Mouse (Mus musculus) liver, embryonic 11.5 days (tissue): ENCODE data around the gene Atp2a1. TPM values are rescaled to one million over a fixed set of nuclear protein-coding genes. Genes with fewer than 3 reads are reported as not detected.

Source experiments
- ATAC-seq: fragments of 200-750 bp; cut with Nextera tagmentation; replicated peaks from 2 replicates; pipeline ENCODE4 v1.8.0; 2017; ENCODE audit warnings: moderate number of reproducible peaks, mild to moderate bottlenecking, moderate TSS enrichment, moderate library complexity; ENCODE audit not compliant: low FRiP score
- DNase-seq: peaks from one replicate; pipeline ENCODE4 v3.0.0-alpha.2; 2017; ENCODE audit warnings: low spot score
- H3K27ac ChIP-seq: fragments of 300-500 bp; sonication (generic); 2 replicates; pipeline ENCODE4 v1.5.1; 2014; ENCODE audit warnings: mild to moderate bottlenecking, low read depth, low read length, control low read depth
- H3K27me3 ChIP-seq: fragments of 300-500 bp; sonication (generic); replicated peaks from 2 replicates; pipeline ENCODE4 v1.6.1; 2014; ENCODE audit warnings: low read length, mixed read lengths; ENCODE audit not compliant: control insufficient read depth, insufficient read depth
- H3K36me3 ChIP-seq: fragments of 300-500 bp; sonication (generic); 2 replicates; pipeline ENCODE4 v1.6.1; 2014; ENCODE audit warnings: mild to moderate bottlenecking, low read length, moderate library complexity, mixed read lengths; ENCODE audit not compliant: control insufficient read depth, insufficient read depth
- H3K4me1 ChIP-seq: fragments of 300-500 bp; sonication (generic); replicated peaks from 2 replicates; pipeline ENCODE4 v1.6.1; 2014; ENCODE audit warnings: low read length, mixed read lengths; ENCODE audit not compliant: control insufficient read depth, insufficient read depth
- H3K4me2 ChIP-seq: fragments of 300-500 bp; sonication (generic); 2 replicates; pipeline ENCODE4 v1.6.1; 2014; ENCODE audit warnings: mild to moderate bottlenecking, control low read depth, moderate library complexity
- H3K4me3 ChIP-seq: fragments of 300-500 bp; sonication (generic); 2 replicates; pipeline ENCODE4 v1.5.1; 2014; ENCODE audit warnings: low read depth, low read length, control low read depth
- H3K9ac ChIP-seq: fragments of 300-500 bp; sonication (generic); 2 replicates; pipeline ENCODE4 v1.6.1; 2014; ENCODE audit warnings: low read depth, low read length, control low read depth
- H3K9me3 ChIP-seq: fragments of 300-500 bp; sonication (generic); 2 replicates; pipeline ENCODE4 v1.6.1; 2016; ENCODE audit warnings: low read length, inconsistent platforms, mixed read lengths; ENCODE audit not compliant: control insufficient read depth
- WGBS: fragments of 180-500 bp; shearing (Covaris S2); extraction: QIAGEN DNeasy Blood & Tissue Kit; methylation state at CpG from one replicate; pipeline ENCODE4 v1.1.7; 2014; 5-methylcytosine and 5-hydroxymethylcytosine counted together
- polyA plus RNA-seq: library from polyadenylated mRNA; unstranded; fragments of >200 nt; fragmentation: Nextera tagmentation; extraction: Ambion mirVana; gene quantifications from 2 replicates; pipeline ENCODE4 v1.2.1, GENCODE M21; 2014

Atp2a1 gene
- polyA plus RNA-seq, 1 experiment from 2014 or later: 1.3 TPM

DNA sequence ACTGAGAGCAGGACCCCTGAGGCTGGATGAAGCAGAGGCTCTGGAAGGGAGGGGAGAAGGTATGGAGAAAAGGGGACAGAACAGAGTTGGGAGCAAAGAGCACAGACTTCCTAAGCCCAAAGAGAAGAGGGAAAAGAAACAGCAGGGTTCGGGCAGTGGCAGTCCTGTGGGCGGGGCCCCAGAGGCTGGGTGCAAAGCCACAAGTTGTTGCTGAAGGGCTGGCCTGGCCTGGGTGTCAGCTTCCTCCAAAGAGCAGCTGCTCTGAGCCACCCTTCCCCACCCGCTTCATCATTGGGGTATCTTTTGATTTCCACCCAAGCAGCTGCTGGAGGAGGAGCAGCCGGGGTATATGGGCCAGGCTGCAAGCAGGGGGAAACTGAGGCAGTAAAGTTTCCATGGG, 1.2 kb upstream of the Atp2a1 start:
- Histone ChIP-seq H3K9ac (no peak overlapping the region), H3K4me3 (no peak overlapping the region), H3K36me3 (peaks cover 21% of the 10 kb centered on the region), H3K9me3 (no peaks in the 10 kb centered on the region), H3K4me1 (peaks cover 13% of the 10 kb centered on the region), H3K4me2 (no peak overlapping the region), H3K27ac (0 out of 2 replicates have a peak overlapping the region, but pooled peaks have one; percentile 3), H3K27me3 (no peaks in the 10 kb centered on the region)
- WGBS: 38% methylated on average over 4 of the region's 4 CpGs
- DNase-seq: no peak
- no peak for ATAC-seq

DNA sequence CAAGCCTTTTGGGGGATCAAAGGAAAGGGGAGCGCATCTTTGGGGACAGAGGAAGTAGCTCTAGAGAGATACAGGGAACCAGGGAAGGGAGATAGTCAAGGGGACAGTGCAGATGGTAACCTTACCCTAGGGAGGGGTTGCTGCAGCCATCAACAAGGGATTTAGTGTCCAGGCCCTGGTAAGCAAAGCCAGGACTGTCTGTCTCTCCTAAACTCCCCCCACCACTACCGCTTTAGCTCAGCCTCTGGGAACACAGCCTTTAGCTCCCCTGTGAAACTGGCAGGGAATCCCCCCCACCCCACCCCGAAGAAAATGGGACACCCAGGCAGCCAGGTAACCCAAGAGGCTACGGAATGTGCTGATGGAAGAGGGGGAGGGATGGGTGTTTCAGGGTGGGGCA, 639 bp upstream of the Atp2a1 start:
- no peak overlapping the region for H3K4me3 ChIP-seq
- H3K27me3 ChIP-seq: no peaks in the 10 kb centered on the region
- H3K4me2 ChIP-seq: no peak overlapping the region
- DNase-seq (no peak), ATAC-seq (no peak)
- H3K27ac ChIP-seq: no peak overlapping the region
- H3K36me3 ChIP-seq: peaks cover 16% of the 10 kb centered on the region
- no peaks in the 10 kb centered on the region for H3K9me3 ChIP-seq
- H3K4me1 ChIP-seq: peaks cover 13% of the 10 kb centered on the region
- 58% methylated on average over 4 of the region's 4 CpGs for WGBS
- H3K9ac ChIP-seq: no peak overlapping the region

DNA sequence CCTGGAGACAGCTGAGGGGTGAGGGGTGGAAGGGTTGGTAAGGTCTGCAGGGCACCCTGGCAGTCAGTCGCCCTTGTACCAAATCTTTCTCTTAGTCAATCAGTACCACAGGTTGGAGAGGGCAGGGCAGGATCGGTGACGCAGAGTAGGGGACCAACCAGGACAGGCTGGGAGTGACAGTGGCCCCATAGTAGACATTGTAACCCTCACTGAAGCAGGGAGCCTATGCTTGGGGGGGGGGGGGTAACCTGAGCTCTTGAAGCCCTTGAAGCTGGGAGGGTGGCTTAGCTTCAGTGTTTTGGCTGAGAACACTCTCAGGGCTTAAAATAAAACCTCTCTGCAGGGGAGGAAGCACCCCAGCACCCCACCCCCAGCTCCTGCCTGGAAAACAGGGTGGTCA, 1.3 kb downstream of the Atp2a1 start:
- no peaks in the 10 kb centered on the region for H3K36me3 ChIP-seq
- DNase-seq (no peak), ATAC-seq (no peak)
- H3K4me1 ChIP-seq: peaks cover 13% of the 10 kb centered on the region
- 72% methylated on average over 3 of the region's 3 CpGs for WGBS
- no peak overlapping the region for H3K4me2 ChIP-seq
- no peak overlapping the region for H3K9ac ChIP-seq
- H3K4me3 ChIP-seq: no peak overlapping the region
- H3K27ac ChIP-seq: no peak overlapping the region; the same call in 1 of the 2 replicates
- H3K27me3 ChIP-seq: no peaks in the 10 kb centered on the region
- H3K9me3 ChIP-seq: no peaks in the 10 kb centered on the region

DNA sequence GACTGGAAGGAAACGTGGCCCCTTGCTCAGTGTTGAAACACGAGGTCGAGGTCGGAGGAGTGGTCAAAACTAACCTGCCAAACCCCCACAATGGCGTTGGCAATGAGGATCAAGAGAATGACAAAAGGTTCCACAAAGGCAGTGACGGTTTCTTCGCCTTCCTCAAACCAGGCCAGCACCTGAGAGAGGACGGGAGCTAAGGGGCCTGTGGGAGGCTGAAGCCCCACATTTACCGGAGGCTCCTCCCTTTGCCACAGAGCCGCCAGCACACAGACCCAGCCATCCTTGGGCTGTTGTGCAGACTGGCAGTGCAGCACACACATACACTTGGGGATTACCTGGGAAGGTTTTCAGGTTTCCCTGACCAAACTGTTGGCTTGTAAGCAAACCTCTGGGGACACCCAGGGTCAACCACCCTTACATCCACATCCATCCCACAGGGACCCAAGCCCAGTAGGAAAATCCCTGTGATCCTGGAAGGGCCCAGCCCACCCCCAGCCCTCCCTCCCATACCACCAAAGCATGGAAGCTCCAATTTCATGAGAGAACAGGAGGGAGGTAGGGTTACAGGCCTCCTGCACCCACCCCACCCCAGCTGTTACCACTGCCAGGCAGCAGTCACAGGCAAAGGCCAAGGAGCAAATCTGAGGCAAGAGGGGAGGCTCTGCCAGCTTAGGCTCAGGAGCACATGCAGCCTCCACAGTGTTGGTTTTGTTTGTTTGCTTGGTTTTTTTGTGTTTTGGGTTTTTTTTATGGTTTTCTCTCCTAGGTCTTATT, 2.1 kb downstream of the Atp2a1 start:
- DNase-seq (no peak), ATAC-seq (no peak)
- H3K4me2 ChIP-seq: no peak overlapping the region
- no peaks in the 10 kb centered on the region for H3K9me3 ChIP-seq
- peaks cover 13% of the 10 kb centered on the region for H3K4me1 ChIP-seq
- no peak overlapping the region for H3K27ac ChIP-seq
- H3K36me3 ChIP-seq: no peaks in the 10 kb centered on the region
- no peaks in the 10 kb centered on the region for H3K27me3 ChIP-seq
- WGBS: 45% methylated on average over 10 of the region's 10 CpGs
- no peak overlapping the region for H3K9ac ChIP-seq
- no peak overlapping the region for H3K4me3 ChIP-seq

DNA sequence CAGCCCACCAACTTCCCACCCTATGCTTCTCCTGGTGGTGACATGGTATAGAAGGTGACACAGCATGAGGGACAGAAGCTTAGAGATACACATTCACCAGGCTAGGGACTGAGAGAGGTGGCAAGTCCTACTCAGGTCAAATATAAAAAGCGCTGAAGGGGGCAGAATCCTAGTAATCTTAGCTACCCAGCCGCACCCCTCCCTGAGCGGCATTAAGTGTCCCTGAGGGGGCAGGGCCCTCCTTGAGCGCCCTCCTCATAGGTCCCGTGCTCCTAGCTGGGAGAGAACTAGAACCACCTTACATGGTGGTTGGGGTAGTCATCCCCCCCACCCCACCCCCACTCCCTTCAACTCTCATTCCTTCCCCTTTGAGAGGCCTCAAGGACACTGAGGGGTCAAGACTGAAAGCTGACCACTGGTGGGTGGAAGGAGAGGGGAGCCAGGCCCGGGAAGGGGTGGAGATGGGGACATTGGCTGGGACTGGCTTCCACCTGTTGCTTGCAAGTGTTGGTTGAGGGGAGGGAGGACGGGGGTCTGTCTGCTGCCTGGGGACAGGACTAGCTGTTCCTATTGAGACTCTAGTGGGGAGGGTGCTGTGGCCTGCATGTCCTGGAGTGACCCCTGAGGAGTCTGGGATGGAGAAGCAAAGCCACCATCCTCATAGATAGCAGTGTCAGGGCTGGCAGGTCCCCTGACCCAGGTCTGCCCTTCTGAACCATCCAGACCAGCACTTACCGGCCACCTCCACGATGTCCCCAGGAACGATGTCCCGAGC, 3.9 kb downstream of the Atp2a1 start:
- Histone ChIP-seq H3K4me2 (no peak overlapping the region), H3K27ac (no peak overlapping the region), H3K9me3 (no peaks in the 10 kb centered on the region), H3K27me3 (no peaks in the 10 kb centered on the region), H3K4me3 (no peak overlapping the region), H3K4me1 (peaks cover 2% of the 10 kb centered on the region), H3K36me3 (no peaks in the 10 kb centered on the region), H3K9ac (no peak overlapping the region)
- 76% methylated on average over 11 of the region's 11 CpGs for WGBS
- no peak for ATAC-seq
- DNase-seq: no peak

DNA sequence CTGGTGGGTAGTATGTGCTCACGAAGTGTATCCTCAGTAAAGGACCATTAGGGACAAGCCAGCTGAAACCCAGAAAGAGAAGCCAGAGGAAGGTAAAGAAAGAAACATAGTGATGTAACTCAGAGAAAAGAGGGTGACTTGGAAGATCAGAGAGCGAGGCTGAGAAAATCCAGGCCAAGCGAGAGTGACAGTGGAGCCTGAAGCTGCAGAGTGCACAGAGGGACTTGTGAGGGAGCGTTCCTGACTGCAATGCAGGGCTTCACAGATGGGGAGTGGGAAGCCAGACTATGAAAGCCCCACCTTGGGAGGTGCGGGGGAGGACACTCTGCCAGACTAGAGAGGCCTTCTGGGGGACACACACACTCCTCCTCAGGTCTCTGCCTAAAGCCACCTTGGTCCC, 4.7 kb downstream of the Atp2a1 start:
- Histone ChIP-seq H3K36me3 (no peaks in the 10 kb centered on the region), H3K9me3 (no peaks in the 10 kb centered on the region), H3K4me1 (no peaks in the 10 kb centered on the region; the same call in 1 of the 2 replicates), H3K27me3 (no peaks in the 10 kb centered on the region), H3K9ac (no peak overlapping the region), H3K4me2 (no peak overlapping the region), H3K27ac (no peak overlapping the region), H3K4me3 (no peak overlapping the region)
- 77% methylated on average over 5 of the region's 5 CpGs for WGBS
- ATAC-seq: no peak
- DNase-seq: no peak

DNA sequence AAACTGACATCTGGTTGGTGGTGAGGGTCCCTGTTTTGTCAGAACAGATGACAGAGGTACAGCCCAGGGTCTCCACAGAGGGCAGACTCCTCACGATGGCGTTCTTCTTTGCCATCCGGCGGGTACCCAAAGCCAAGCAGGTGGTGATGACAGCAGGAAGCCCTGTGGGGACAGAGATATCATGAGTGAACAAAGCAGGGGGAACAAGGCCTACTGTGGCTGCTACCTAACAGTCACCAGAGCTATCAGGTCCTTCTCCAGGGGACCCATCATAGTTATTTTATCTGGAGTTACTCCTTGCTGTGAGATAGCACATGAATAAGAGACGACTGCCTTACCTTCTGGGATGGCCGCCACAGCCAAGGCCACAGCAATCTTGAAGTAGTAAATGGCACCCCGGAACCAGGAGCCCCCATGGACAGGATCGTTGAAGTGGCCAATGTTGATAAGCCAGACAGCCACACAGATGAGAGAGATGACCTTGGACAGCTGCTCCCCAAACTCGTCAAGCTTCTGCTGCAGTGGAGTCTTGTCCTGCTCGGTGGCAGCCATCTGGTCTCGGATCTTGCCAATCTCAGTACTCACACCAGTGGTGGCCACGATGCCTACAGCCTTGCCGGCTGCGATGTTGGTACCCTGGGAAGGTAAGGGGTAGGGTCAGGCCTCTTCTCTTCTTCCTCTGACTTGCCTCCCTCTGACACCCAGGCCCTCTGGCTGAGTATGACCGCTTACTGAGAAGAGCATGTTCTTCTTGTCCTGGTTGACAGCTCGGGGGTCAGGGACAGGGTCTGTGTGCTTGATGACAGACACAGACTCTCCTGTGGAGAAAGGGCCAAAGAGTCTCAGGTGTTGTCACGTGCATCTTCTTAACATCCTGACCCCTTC, 6.3 kb downstream of the Atp2a1 start:
- H3K9me3 ChIP-seq: no peaks in the 10 kb centered on the region
- no peaks in the 10 kb centered on the region; the same call in 1 of the 2 replicates for H3K4me1 ChIP-seq
- H3K4me2 ChIP-seq: no peak overlapping the region
- WGBS: 69% methylated on average over 17 of the region's 17 CpGs
- no peak overlapping the region for H3K4me3 ChIP-seq
- no peaks in the 10 kb centered on the region for H3K27me3 ChIP-seq
- ATAC-seq: no peak
- H3K36me3 ChIP-seq: no peaks in the 10 kb centered on the region
- H3K9ac ChIP-seq: no peak overlapping the region
- no peak for DNase-seq
- H3K27ac ChIP-seq: no peak overlapping the region

DNA sequence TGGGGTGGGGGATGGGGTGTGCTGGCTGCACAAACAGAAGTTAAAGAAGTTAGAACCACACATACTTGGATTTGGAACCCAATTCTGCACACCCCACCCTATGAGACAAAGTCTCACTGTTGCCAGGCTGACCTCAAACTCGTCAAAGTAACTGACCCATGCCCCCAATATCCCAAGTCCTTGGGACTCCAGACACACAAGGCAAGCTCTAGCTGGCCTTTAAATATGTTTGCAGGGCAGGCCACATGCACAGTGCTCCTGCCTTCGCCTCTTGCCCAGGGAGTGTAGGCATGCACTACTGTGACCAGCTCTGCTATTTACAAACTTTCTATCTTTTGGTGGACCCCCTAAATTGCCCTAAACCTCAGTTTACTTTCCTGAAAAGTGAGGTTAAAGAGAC, 7.7 kb downstream of the Atp2a1 start:
- no peaks in the 10 kb centered on the region for H3K9me3 ChIP-seq
- ATAC-seq (no peak), DNase-seq (no peak)
- H3K36me3 ChIP-seq: no peaks in the 10 kb centered on the region
- H3K4me3 ChIP-seq: no peak overlapping the region
- H3K27ac ChIP-seq: no peak overlapping the region
- no peak overlapping the region for H3K4me2 ChIP-seq
- 64% methylated on average over 2 of the region's 2 CpGs for WGBS
- H3K4me1 ChIP-seq: no peaks in the 10 kb centered on the region; the same call in 1 of the 2 replicates
- H3K27me3 ChIP-seq: no peaks in the 10 kb centered on the region
- no peak overlapping the region for H3K9ac ChIP-seq
